Mouse (Mus musculus): Measurements from ENCODE around the gene Ano3.

Gene Ano3

DNA sequence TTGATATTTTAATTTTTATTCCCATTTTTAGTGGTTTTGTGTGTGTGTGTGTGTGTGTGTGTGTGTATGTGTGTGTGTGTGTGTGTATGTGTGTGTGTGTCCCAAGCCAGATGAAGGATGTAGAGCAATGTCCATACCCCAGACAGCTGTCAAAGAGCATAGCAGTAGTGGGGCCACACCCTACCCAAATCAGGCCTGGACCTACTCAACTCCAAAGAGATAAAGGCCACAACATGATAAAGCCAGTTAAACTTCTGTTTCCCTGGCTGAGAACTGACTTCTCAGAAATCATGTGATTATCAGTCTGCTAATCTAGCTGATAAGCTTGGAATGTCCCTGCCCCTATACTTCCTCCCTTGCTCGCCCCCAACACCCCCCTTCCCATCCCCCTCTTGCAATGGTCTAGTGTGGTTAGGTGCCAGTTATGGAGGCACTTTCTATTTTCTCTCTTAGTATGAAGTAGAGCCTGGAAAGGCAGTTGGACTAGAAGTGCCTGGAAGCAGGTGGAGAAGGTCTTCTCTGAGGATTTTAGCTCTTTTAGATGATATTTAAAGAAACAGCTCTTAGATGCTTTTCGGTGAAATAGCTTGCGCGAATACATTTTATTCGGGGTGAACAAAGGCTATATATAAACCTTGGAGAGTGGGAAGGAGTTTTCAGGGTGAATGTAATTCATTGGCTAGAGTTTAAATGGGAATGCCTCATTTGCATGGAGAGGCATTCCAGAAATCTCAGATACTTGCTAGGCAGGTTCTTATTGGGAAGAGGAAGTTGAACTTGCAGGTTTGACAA is 144.2 kb downstream of the Ano3 start:
- in situ Hi-C loops (cut with MboI): no loop called here

DNA sequence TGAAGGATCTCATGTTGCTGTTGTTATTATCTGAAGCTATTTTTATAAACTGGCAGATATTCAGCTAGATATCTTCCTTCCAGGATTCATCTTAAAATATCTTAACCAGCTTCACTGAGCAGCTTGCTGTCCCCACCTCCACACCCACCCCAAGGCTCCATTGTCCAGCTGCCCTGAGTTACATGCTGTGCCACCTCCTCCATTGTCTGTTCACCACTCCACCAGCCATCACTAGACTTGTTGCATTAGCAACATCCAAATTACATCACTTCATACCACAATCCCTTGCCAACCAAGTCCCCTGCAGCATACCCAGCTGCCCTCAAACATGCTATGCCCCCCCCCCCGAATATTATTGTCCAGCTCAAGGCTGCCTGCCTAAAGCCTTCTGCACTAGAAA is 154.8 kb downstream of the Ano3 start:
- in situ Hi-C loops (cut with MboI): no loop called here

DNA sequence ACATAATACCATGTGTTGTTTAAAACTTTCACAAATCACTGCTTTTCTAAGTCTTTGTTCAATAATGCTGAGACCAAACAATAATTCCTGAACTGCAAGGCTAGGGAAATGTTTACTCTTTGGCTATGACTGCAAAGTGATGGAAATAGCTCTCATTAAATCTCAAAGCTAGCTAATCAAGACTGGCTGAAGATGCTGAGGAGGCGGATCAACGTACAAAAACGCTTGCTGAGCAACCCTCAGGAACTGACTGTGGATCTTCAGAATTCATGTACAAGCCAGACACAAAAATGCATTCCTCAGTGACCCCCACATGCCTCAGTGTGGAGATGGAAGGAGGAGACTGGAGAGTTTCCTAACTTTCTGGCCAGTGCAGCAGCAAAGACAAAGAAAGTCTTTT is 155.3 kb downstream of the Ano3 start:
- in situ Hi-C loops (cut with MboI): no loop called here

DNA sequence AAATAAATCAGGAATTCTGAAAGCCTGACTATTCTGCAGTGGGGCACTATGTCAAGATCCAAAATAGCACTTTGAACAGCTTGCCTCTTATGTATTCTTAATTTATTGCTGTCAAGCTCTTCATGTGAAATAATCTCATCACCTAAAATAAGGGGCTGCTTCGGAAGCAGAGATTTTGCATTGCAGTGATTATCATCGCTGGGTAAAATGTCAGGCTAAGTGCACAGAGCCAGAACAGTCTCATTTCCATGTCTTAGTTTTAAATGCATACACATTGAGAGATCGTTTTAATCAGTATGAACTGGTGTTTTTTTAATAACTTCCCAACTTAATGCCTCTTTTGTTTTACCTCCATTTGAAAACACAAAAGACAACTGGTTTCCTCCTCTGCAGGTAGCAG is 163.3 kb downstream of the Ano3 start:
- in situ Hi-C loops (cut with MboI): no loop called here

DNA sequence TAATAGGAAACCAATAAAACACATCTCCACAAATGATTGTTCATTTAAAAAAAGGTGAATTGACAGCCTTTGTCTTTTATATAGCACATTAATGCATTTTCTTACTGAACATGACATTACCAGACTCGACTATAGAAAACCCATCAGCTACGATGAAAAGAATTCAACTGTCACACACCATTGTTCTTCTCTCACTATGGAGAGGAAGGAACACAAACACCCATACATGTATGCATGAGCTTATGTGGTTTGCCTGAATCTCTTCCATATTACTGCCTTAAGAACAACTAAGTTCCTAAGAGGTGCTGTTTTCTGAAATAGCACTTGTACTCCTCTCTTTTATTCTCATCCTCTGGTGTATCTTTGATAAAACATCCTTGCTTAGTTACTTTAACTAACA is 191.3 kb downstream of the Ano3 start:
- in situ Hi-C loops (cut with MboI): no loop called here

DNA sequence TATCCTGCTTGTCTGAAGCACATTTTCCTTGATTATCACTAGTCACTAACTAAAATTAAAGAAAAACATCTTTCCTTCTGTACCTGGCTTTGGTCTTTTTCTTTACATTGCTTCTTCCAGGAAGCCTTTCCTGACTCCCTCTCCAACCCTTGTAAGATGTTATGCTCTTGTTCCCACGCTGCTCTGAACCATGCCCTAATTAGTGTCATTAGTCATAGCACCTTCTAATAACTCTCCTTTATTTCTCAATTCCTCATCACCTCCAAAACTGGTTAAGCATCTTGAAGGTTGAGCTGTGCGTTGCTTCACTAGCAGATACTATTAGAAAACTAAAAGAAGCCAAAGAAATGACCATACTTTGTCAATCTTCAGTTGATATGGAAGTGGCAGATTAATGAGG is 193.2 kb downstream of the Ano3 start:
- in situ Hi-C loops (cut with MboI): no loop called here

DNA sequence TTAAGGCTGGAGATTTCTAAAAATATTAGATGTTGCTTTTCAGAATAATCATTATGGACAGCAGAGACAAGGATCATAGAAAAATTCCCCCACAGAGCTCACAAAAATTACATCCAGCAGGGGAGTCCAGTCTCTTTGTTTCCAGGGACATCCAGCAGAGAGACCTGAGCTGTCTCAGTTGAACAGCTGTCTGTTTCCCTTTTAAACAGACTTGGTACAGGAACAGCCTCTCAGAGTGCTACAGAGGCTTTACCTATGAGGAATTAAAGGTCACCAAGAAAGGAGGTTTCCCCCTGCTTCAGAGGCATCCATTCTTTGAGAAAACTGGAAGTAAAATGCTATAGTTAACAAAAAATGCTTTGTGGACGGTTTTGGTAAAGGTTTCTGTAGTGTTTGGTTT is 210.2 kb downstream of the Ano3 start:
- in situ Hi-C loops (cut with MboI): no loop called here

DNA sequence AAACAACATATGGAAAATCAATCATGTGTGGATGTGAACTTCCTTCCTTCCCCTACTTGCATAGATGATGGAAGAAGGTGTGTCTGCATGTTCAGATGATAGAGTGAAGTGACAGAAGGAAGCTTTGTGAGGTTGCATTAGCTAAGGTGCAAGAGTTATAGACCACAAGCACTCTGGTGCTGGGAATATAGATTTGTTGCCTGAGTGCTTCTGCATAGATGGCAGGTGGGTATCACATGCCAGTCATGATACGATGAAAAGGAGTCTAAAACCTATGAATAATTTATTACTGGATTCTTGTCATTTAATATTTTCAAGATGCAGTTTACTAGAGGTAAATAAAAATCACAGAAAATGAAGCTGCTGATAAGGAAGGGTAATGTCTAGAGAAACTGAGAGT is 210.9 kb downstream of the Ano3 start:
- in situ Hi-C loops (cut with MboI): no loop called here

DNA sequence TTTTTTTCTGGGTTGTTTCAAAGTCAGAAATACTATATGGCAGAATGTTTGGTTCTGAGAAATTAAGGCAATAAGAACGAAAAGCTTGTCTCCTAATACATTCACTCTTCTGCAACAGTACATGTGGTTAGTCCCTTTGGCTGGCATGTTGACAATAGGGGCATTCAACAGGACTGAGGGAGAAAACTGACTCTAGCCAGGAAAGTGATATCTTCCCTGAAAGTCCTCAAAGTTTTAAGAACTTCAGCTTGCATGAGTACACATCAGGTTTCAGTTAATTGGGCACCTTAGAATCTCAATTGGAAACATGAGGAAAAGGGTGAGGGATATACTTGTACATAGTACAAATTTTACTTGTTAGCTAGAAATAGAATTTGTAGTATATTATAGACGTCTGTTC is 212.7 kb downstream of the Ano3 start:
- in situ Hi-C loops (cut with MboI): no loop called here

DNA sequence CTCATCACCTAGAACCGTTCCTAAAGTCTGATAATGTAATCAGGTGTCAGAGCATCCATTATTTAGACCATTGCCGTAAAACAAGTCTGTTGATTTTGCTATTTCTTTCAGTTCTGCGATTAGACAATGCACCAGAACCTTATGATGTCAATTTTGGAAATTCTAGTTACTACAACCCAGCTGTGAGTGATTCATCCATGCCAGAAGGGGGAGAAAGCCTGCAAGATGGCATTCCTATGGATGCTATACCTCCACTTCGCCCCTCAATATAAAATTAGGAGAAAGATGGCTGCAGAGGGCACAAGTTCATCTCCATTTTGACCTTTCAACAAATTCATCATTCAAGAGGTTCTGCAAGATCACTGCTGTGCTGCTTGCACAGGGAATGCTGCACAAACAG is 213.5 kb downstream of the Ano3 start:
- in situ Hi-C loops (cut with MboI): no loop called here

DNA sequence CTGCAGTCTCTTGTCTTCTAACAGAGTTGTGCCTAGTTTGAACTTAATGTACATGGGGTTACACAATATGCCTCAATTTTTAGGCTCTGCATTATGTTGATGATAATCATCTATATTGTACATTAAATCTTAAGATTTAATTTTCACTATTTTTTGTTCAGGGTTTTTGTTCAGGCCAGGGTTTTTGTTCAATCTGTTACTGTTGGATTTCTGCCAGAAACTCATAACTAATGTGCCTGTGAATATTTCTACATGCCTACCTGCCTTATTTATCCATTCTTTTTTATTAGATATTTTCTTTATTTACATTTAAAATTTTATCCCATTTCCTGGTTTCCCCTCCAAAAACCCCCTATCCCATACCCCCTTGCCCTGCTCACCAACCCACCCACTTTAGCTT is 224.6 kb downstream of the Ano3 start:
- in situ Hi-C loops (cut with MboI): no loop called here

DNA sequence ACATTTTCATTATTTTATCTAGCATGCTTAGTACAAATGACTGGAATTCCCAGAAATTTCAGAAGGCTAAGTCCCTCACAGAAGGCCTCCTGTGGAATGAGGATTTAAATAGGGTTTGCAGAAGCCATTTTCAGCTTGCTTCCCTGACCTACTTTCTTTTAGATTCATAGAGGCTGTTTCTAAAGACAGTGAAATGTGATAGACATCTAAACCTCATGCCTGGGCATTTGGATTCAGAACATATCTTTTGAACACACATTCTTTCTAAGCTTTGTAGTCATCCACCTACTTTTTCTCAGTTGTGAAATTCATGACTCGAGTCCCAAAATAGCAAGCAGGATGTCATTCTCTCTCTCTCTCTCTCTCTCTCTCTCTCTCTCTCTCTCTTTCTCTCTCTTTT is 228.5 kb downstream of the Ano3 start:
- in situ Hi-C loops (cut with MboI): no loop called here

DNA sequence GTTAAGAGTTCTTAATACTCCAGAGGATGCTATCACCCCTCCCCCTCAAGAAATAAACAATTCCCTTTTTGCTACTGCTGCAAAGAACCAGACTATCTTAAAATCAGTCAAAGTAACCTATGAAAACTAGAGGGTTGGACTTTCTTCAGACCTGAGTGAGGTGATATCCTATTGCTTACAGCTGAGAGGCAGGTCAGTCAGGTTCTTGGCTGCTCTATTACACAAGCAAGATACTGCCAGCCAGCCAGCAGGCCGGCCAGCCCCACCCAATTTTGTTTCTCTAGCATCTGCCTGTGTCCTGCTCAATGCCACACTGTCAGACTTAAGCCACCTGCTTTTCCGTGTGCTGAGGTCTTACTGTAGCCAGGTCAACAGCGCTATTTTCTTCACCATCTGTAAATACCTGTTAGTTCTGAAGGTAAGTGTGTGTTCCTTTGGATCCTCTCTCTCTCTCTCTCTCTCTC is 229.4 kb downstream of the Ano3 start, which contains the start of gene Muc15:
Gene Muc15 (plus strand): TSS at position 51 of the 464 bp plus-strand sequence.
- in situ Hi-C loops (cut with MboI): no loop called here

DNA sequence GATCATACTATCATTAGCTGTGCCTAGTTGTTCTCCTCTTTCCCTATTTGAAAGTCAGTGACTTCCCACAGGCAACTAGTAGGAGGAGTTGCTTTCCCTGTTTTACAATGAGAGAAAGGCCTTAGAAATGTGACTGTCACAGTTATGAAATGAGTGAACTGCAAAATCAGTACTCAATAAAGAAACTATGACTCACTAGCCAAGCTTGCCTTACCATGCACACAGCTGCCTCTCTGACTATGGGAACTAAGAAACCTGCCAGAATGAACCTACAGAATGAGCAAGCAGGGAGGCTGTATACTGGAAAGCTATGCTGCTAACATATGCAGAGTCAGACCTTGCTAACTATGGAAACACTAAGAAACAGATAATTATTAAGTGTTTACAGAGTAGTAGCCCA is 231.7 kb downstream of the Ano3 start:
- in situ Hi-C loops (cut with MboI): no loop called here

DNA sequence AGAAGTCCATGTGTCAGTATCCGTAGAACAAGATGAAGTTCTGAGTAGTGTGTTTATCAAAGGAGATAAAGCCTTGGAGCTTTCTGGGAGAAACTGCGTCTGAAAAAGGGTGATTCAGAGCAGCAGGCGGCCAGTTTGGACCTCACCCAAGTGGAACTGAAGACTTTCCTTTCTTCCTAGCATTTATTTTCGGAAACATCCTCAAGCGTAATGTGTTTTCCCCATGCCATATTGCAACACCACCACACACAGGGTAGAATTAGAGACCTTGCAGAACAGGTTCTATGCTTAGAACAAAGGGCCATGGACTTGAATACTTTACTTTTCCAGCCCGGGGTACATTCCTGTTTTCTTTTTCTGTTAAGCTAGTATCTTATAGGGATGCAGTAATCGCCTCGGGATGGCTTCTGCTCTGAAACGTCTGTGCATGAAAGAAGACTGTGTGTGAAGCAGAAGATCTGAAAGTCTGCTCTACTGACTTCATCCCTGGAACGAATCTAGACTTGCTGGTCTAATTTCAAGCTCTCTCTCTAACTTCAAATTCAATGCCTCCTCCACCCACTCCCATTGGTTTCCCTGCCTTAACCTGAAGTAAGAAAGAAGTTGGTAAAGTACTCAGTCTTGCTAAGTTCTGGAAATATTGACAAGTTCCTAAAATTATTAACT is 240.5 kb downstream of the Ano3 start:
- in situ Hi-C loops (cut with MboI): no loop called here

DNA sequence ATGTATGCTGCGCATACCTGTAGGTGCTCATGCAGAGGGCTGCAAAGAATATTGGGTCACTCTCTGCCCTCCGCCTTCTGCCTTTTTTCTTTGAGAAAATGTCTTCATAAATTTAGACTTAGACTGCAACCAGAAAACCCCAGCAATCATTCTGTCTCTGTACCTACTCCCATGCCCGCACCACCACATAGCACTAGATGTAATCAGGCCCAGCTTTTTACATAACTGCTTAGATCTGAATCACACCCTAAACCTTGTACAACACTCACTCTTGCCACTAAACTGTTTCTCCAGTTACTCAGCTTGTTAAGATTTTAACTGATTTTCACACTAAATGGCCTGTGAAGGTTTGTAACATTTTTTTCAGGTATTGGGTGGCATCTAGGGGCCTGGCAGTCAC is 241.3 kb downstream of the Ano3 start:
- in situ Hi-C loops (cut with MboI): no loop called here

DNA sequence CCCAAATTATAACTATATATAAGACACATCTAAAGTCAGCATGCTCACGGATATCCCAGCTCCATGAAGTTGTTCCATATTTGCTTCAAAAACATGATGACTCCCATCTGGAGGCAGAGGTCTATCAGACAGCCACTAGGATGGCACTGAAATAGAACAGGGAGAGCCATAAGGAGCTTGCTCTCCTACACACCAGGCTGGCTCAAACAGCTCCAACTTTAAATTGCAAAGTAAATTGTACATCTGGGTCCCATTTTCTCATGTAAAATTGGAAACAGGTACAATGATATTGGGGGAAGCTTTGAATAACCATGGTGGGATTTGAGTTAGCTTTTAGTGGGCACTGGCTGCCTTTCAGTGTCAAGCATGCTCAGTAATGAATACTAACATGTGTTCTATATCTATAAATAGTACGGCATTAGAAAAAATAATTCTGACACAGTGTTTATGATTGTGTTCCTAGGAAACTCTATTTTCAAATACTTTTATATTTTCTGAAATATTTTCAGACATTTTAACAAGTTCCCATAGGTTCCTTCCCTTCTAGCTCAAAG is 279.6 kb downstream of the Ano3 start:
- in situ Hi-C loops (cut with MboI): no loop called here

DNA sequence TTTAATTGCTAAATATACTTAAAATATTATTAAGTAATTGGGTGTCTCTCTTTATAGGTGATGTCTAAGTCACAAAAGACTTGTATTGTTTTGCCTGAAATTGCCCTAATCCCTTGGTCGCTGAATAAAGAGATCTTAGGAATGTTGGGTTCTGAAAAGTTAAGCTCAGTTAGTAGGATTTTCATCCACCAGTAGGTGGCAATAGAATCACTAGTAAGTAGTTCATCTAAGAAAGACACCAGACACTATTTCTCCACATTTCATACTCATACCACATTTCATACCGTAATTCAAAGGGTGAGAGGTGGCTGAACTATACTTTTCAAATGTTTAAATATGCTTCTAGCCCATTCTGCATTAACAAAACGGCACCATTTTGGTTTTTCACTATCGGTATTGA is 287.4 kb downstream of the Ano3 start:
- in situ Hi-C loops (cut with MboI): no loop called here

DNA sequence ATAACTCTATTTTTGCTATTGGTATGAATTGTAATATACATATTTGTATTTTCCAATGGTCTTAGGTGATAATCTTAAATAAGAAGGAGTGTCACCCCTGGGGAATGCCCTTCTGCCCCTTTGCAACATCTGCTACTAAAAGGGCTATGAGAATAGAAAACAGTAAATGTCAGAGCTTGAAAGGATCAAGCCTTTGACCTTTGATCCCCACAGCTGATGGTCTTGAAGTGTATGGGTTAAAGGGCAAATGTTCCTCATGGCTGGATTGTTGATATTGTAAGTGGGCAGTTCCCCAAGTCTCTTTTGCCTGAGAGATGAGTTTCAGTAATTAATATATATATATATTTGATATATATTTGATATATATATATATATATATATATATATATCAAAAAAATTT is 305.9 kb downstream of the Ano3 start:
- in situ Hi-C loops (cut with MboI): no loop called here

DNA sequence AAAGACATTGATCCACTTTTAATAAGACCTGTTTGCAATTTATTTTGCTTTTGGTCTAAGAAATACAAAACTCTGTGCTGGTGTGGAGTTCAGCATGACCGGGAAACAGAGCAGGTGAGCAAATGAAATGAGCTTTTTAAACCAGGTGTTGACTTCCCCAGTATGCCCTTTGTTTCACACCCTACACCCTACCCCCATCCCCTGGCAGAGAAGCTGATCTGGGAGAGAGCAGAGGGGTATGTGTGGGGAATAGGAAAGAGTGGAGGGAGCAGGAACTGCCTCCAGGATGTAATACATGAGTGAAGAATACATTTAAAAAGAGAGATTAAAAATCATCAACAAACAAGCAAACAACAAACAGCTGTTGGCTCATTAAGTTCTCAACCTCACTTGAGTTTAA is 306.4 kb downstream of the Ano3 start:
- in situ Hi-C loops (cut with MboI): no loop called here

All from mature B cell (primary cell).